Mouse (Mus musculus) heart, postnatal 0 days (tissue): ENCODE results near the gene Iqcg.

ENCODE experiments used
- CTCF ChIP-seq: IDR thresholded peaks from 2 replicates; pipeline ENCODE4 v1.5.1; 2016; ENCODE audit warnings: antibody characterized with exemption, control low read depth, low read depth
- EP300 ChIP-seq: IDR thresholded peaks from 2 replicates; pipeline ENCODE4 v1.6.1; 2016; ENCODE audit warnings: antibody characterized with exemption, low read depth

GRCm38 (mm10) chr16:33024456-33025104 is 31.4 kb downstream of the Iqcg start:
- TF ChIP-seq CTCF (no peak), EP300 (no peak)
